Mouse (Mus musculus): Measurements from ENCODE around the gene Per1. TPM values are rescaled to one million over a fixed set of nuclear protein-coding genes. Genes with fewer than 3 reads are reported as not detected.

The Per1 gene
- polyA plus RNA-seq, 1 experiment from 2014 or later = 6.2 TPM

DNA sequence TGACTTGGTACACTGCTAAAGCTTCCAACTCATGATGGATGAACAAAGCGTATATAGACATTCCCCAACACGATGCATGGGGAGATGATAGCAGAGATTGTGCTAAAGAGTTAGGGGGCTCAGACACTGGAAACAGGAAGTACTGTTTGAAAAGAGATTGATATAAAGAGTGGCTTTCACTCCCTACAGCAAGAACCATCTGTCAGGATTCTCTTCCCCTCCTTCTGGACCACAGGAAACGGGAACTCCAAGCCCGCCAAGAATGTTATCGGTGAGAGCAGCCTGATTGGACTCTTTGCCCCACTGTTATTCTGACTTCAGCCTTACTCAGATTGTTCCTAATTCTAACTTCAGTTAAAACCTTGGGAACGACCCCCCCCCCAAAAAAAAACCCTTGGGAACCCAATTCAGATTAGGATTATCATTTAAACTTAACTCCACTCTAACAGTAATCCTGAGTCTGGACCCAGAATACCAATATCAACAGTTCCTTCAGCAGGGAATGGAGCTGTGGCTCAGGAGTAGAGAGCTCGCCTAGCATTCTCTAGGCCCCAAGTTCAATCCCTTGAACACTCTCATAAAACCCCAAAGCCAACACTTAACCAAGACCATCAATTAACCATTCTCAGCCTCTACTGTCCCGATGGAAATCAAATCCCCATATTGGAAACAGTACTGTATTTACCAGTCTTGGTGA, 33.6 kb downstream of the Per1 start:
- H3K4me2 ChIP-seq = no peak overlapping the region

DNA sequence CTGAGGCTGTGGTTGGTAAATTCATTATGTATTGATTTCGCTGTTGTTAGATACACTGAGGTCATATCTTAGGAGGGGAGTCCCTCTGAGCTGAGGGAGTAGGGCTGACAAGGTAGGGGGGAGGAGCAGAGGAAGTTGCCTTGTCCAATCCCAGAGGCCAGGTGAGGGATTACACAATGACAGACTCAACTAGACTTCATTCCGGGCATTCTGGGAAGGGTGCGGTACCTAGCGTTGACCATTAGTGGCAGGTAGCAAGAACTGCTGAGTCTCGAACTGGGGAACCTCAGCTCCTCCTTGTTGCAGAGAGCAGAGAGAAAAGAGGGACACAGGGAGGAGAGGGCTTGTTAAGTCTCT, 38.5 kb downstream of the Per1 start:
- Histone ChIP-seq H3K4me1 (ENCODE audit: control insufficient read depth, insufficient read depth, low read length) (peaks cover 7% of the 10 kb centered on the region; the same call in 1 of the 2 replicates), H3K4me3 (ENCODE audit: low read depth, low read length) (peak overlapping the region; percentile 51), H3K9ac (ENCODE audit: low read depth, low read length) (no peak overlapping the region; the same call in 1 of the 2 replicates), H3K27me3 (ENCODE audit: control insufficient read depth, insufficient read depth, low read length) (peaks cover 12% of the 10 kb centered on the region), H3K36me3 (ENCODE audit: control insufficient read depth, insufficient read depth, low read length) (no peaks in the 10 kb centered on the region), H3K4me2 (peak overlapping the region; percentile 89), H3K9me3 (replicated peaks; ENCODE audit: control insufficient read depth, low read length) (no peaks in the 10 kb centered on the region), H3K27ac (ENCODE audit: low read depth, low read length) (no peak overlapping the region)
- WGBS (ENCODE audit: insufficient replicate concordance) = 15% methylated on average over 5 of the region's 5 CpGs
- no peak for ATAC-seq (replicated peaks; ENCODE audit: insufficient number of reproducible peaks, low FRiP score, low TSS enrichment)

More for the DNA sequence above, 33.6 kb downstream of the Per1 start:
- whole genome bisulfite sequencing (ENCODE audit: insufficient replicate concordance) = 58% methylated on average over 8 of the region's 8 CpGs
- no peak overlapping the region for H3K4me3 ChIP-seq (ENCODE audit: low read depth, low read length)
- H3K9ac ChIP-seq (ENCODE audit: low read depth, low read length) = no peak overlapping the region
- ATAC-seq (replicated peaks; ENCODE audit: insufficient number of reproducible peaks, low FRiP score, low TSS enrichment) = no peak
- H3K36me3 ChIP-seq (ENCODE audit: control insufficient read depth, insufficient read depth, low read length) = no peaks in the 10 kb centered on the region
- H3K4me1 ChIP-seq (ENCODE audit: control insufficient read depth, insufficient read depth, low read length) = peaks cover 16% of the 10 kb centered on the region
- H3K9me3 ChIP-seq (replicated peaks; ENCODE audit: control insufficient read depth, low read length) = no peaks in the 10 kb centered on the region
- H3K27me3 ChIP-seq (ENCODE audit: control insufficient read depth, insufficient read depth, low read length) = peaks cover 15% of the 10 kb centered on the region
- no peak overlapping the region for H3K27ac ChIP-seq (ENCODE audit: low read depth, low read length)

DNA sequence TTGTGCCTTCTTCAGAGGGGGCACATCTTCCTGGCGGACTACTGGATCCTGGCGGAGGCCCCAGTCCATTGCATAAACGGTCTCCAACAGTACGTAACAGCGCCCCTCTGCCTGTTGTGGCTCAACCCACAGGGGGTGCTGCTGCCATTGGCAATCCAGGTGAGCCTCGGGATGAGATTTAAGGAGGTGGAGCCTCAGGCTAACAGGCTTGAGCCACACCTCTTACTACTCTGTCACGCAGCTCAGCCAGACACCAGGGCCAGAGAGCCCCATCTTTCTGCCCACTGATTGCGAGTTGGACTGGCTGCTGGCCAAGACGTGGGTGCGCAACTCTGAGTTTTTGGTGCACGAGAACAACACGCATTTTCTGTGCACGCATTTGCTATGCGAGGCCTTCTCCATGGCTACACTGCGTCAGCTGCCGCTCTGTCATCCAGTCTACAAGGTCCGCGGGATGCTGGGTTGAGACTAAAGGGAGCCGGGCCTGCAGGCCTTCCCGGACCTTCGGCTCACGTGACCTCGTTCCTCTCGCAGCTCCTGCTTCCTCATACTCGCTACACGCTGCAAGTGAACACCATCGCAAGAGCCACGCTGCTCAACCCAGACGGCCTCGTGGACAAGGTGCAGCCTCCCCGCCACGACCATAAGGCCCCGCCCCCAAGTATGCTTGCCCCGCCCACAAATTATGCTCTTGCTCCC, 39.1 kb downstream of the Per1 start:
- WGBS (ENCODE audit: insufficient replicate concordance) = under 1% methylated on average over 34 of the region's 34 CpGs
- no peaks in the 10 kb centered on the region for H3K36me3 ChIP-seq (ENCODE audit: control insufficient read depth, insufficient read depth, low read length)
- H3K9me3 ChIP-seq (replicated peaks; ENCODE audit: control insufficient read depth, low read length) = no peaks in the 10 kb centered on the region
- peak overlapping the region; percentile 89 for H3K4me2 ChIP-seq
- no peak overlapping the region for H3K27ac ChIP-seq (ENCODE audit: low read depth, low read length)
- ATAC-seq (replicated peaks; ENCODE audit: insufficient number of reproducible peaks, low FRiP score, low TSS enrichment) = peak; percentile 62; the same call in 1 of the 2 replicates
- H3K27me3 ChIP-seq (ENCODE audit: control insufficient read depth, insufficient read depth, low read length) = peaks cover 12% of the 10 kb centered on the region
- peak overlapping the region; percentile 67 for H3K9ac ChIP-seq (ENCODE audit: low read depth, low read length)
- H3K4me3 ChIP-seq (ENCODE audit: low read depth, low read length) = peak overlapping the region; percentile 51
- H3K4me1 ChIP-seq (ENCODE audit: control insufficient read depth, insufficient read depth, low read length) = peaks cover 7% of the 10 kb centered on the region; the same call in 1 of the 2 replicates

DNA sequence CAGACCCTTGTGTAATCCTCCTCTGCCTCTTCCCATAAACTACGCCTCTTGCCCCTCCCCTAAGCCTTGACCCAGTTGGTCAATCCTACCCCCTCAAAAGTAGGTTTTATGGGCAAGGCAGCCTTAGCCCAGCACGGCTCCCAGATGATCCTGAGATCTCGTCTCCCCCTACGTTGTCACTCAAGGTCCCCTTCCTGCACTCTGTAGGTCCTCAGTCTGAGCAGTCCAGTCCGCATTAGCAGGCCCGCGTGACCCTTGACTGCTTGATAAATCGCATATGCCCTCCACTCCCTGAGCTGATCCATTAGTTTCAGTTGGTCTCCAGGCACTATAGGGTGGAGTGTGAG, 39.6 kb downstream of the Per1 start:
- H3K36me3 ChIP-seq (ENCODE audit: control insufficient read depth, insufficient read depth, low read length) = no peaks in the 10 kb centered on the region
- ATAC-seq (replicated peaks; ENCODE audit: insufficient number of reproducible peaks, low FRiP score, low TSS enrichment) = no peak; the same call in 1 of the 2 replicates

DNA sequence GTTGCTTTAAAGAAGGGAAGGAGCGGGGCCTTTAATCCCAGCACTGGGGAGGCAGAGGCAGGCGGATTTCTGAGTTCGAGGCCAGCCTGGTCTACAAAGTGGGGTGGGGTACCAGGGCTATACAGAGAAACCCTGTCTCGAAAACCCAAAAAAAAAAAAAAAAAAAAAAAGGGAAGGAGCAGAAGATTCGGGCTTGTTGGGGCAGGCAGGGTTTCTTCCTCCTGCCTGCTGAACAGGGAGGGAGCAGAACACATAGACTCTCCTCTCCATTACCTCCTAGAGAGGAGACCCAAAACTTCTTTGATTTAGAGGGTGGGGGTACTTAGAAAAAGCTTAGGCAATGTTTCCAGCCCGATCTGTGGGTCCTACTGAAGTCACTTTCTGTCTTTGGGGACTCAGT, 40.3 kb downstream of the Per1 start:
- no peak overlapping the region for H3K27ac ChIP-seq (ENCODE audit: low read depth, low read length)
- peaks cover 12% of the 10 kb centered on the region for H3K27me3 ChIP-seq (ENCODE audit: control insufficient read depth, insufficient read depth, low read length)
- 86% methylated on average over 6 of the region's 6 CpGs for WGBS (ENCODE audit: insufficient replicate concordance)
- no peak overlapping the region for H3K9ac ChIP-seq (ENCODE audit: low read depth, low read length)
- no peak overlapping the region for H3K4me3 ChIP-seq (ENCODE audit: low read depth, low read length)
- no peaks in the 10 kb centered on the region for H3K9me3 ChIP-seq (replicated peaks; ENCODE audit: control insufficient read depth, low read length)
- no peak overlapping the region for H3K4me2 ChIP-seq
- ATAC-seq (replicated peaks; ENCODE audit: insufficient number of reproducible peaks, low FRiP score, low TSS enrichment) = no peak
- H3K36me3 ChIP-seq (ENCODE audit: control insufficient read depth, insufficient read depth, low read length) = no peaks in the 10 kb centered on the region
- H3K4me1 ChIP-seq (ENCODE audit: control insufficient read depth, insufficient read depth, low read length) = peaks cover 7% of the 10 kb centered on the region; the same call in 1 of the 2 replicates

More for the DNA sequence above, 39.6 kb downstream of the Per1 start:
- peaks cover 12% of the 10 kb centered on the region for H3K27me3 ChIP-seq (ENCODE audit: control insufficient read depth, insufficient read depth, low read length)
- H3K9me3 ChIP-seq (replicated peaks; ENCODE audit: control insufficient read depth, low read length) = no peaks in the 10 kb centered on the region
- H3K9ac ChIP-seq (ENCODE audit: low read depth, low read length) = peak overlapping the region; percentile 67
- peak overlapping the region; percentile 51 for H3K4me3 ChIP-seq (ENCODE audit: low read depth, low read length)
- peaks cover 7% of the 10 kb centered on the region; the same call in 1 of the 2 replicates for H3K4me1 ChIP-seq (ENCODE audit: control insufficient read depth, insufficient read depth, low read length)
- H3K27ac ChIP-seq (ENCODE audit: low read depth, low read length) = no peak overlapping the region
- WGBS (ENCODE audit: insufficient replicate concordance) = 31% methylated on average over 8 of the region's 8 CpGs
- peak overlapping the region; percentile 89 for H3K4me2 ChIP-seq

DNA sequence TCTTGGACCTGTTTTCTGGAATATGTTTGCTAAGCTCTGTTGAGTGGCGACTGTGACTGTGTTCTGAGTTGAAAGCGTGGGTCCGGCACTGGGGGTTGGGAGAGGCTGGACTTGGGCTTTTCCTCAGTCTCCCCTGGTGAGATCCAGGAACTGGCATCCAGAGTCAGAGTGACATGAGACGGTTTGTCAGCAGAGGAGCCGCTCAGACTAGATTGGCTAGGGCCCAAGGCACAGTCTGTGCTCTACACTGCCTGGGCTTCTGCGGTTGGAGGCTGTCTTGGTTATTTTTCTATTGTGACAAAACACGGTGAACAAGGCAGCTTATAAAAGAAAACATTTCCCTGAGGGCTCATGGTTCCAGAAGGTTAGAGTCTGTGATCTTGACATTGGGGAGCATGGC, 52.5 kb downstream of the Per1 start:
- H3K9me3 ChIP-seq (replicated peaks; ENCODE audit: control insufficient read depth, low read length) = no peaks in the 10 kb centered on the region
- no peak overlapping the region for H3K9ac ChIP-seq (ENCODE audit: low read depth, low read length)
- H3K4me3 ChIP-seq (ENCODE audit: low read depth, low read length) = no peak overlapping the region
- peaks cover 11% of the 10 kb centered on the region for H3K27me3 ChIP-seq (ENCODE audit: control insufficient read depth, insufficient read depth, low read length)
- no peaks in the 10 kb centered on the region for H3K36me3 ChIP-seq (ENCODE audit: control insufficient read depth, insufficient read depth, low read length)
- ATAC-seq (replicated peaks; ENCODE audit: insufficient number of reproducible peaks, low FRiP score, low TSS enrichment) = no peak
- 74% methylated on average over 7 of the region's 7 CpGs for WGBS (ENCODE audit: insufficient replicate concordance)
- no peak overlapping the region for H3K4me2 ChIP-seq
- no peak overlapping the region for H3K27ac ChIP-seq (ENCODE audit: low read depth, low read length)
- no peaks in the 10 kb centered on the region for H3K4me1 ChIP-seq (ENCODE audit: control insufficient read depth, insufficient read depth, low read length)

DNA sequence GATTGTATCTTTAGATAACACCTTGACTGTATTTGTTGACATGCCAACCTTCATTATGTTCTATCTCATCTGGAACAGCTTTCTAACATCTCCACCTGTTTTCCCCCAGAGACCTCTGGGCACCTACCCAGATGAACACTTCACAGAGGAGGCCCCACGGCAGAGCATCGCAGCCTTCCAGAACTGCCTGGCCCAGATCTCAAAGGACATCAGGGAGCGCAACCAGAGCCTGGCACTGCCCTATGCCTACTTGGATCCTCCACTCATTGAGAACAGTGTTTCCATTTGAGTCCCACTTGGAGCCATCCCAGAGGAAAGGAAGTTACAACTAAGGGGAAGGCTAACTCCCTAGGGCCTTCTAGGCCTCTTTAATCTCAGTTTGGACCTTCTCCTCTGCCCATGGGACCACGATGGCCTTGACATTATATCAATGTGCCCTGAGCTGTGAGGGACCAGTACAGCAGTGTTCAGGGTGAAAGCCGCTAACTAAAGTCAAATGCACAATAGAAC, 53.5 kb downstream of the Per1 start:
- ATAC-seq (replicated peaks; ENCODE audit: insufficient number of reproducible peaks, low FRiP score, low TSS enrichment) = no peak
- H3K27me3 ChIP-seq (ENCODE audit: control insufficient read depth, insufficient read depth, low read length) = peaks cover 12% of the 10 kb centered on the region
- no peak overlapping the region for H3K4me3 ChIP-seq (ENCODE audit: low read depth, low read length)
- no peaks in the 10 kb centered on the region for H3K9me3 ChIP-seq (replicated peaks; ENCODE audit: control insufficient read depth, low read length)
- H3K27ac ChIP-seq (ENCODE audit: low read depth, low read length) = no peak overlapping the region
- H3K9ac ChIP-seq (ENCODE audit: low read depth, low read length) = no peak overlapping the region
- H3K36me3 ChIP-seq (ENCODE audit: control insufficient read depth, insufficient read depth, low read length) = no peaks in the 10 kb centered on the region
- 79% methylated on average over 5 of the region's 5 CpGs for WGBS (ENCODE audit: insufficient replicate concordance)
- no peak overlapping the region for H3K4me2 ChIP-seq
- no peaks in the 10 kb centered on the region for H3K4me1 ChIP-seq (ENCODE audit: control insufficient read depth, insufficient read depth, low read length)

DNA sequence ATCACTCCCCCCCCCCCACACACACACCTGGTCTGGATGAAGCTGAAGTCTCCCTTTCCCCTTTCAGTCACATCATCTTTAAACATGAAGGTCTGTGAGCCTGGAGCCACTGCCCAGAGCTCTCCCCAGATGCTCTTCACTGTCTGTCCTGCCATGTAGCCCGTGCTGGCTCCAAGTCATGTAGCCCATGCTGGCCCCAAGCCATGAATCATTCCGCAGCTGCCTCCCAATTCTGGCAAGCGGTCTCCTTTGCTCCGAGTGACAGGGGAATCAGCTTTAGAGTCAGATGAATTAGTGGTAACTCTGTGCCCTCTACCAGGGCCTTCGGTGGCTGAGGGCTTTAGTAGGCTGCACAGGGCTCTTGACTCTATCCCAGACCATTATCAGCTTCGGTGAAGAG, 54.7 kb downstream of the Per1 start:
- 61% methylated on average over 6 of the region's 6 CpGs for WGBS (ENCODE audit: insufficient replicate concordance)
- Histone ChIP-seq H3K27me3 (ENCODE audit: control insufficient read depth, insufficient read depth, low read length) (peaks cover 14% of the 10 kb centered on the region), H3K27ac (ENCODE audit: low read depth, low read length) (no peak overlapping the region), H3K9me3 (replicated peaks; ENCODE audit: control insufficient read depth, low read length) (no peaks in the 10 kb centered on the region), H3K4me2 (no peak overlapping the region), H3K36me3 (ENCODE audit: control insufficient read depth, insufficient read depth, low read length) (no peaks in the 10 kb centered on the region), H3K4me1 (ENCODE audit: control insufficient read depth, insufficient read depth, low read length) (no peaks in the 10 kb centered on the region), H3K4me3 (ENCODE audit: low read depth, low read length) (no peak overlapping the region), H3K9ac (ENCODE audit: low read depth, low read length) (no peak overlapping the region)
- ATAC-seq (replicated peaks; ENCODE audit: insufficient number of reproducible peaks, low FRiP score, low TSS enrichment) = no peak

Data from heart, embryonic 11.5 days (tissue).